Mouse (Mus musculus): ENCODE data around the gene Odf3l1. TPM values are rescaled to one million over a fixed set of nuclear protein-coding genes. Genes with fewer than 3 reads are reported as not detected.

Gene Odf3l1
- total RNA-seq, 2 experiments from 2014 or later, result not detected

- no peak for DNase-seq (ENCODE audit: low spot score in 2 of 2)
- intact Hi-C loops (cut with DNase I), result no loop called here
These were observed 12.7 kb downstream of the Odf3l1 start for GRCm38 (mm10) chr9:56851778-56852177.

GRCm38 (mm10) chr9:56850905-56851252, 13.6 kb downstream of the Odf3l1 start:
- DNase-seq (ENCODE audit: low spot score in 2 of 2), result no peak
- intact Hi-C loops (cut with DNase I), result no loop called here

GRCm38 (mm10) chr9:56850128-56850904, 14.2 kb downstream of the Odf3l1 start:
- no peak for DNase-seq (ENCODE audit: low spot score in 2 of 2)
- intact Hi-C loops (cut with DNase I), result no loop called here

- intact Hi-C loops (cut with DNase I), result loop anchor here (1.0 kb wide), 1 partner anchor 42 kb away; no protein-coding TSS in a partner anchor
- peak; percentile 79 to 87 for DNase-seq (ENCODE audit: low spot score in 2 of 2)
These were observed 17.0 kb downstream of the Odf3l1 start for GRCm38 (mm10) chr9:56847523-56847922.

GRCm38 (mm10) chr9:56844644-56845043, 19.8 kb downstream of the Odf3l1 start:
- DNase-seq (ENCODE audit: low spot score in 2 of 2), result no peak
- intact Hi-C loops (cut with DNase I), result no loop called here

GRCm38 (mm10) chr9:56843679-56844188, 20.7 kb downstream of the Odf3l1 start:
- intact Hi-C loops (cut with DNase I), result no loop called here
- DNase-seq (ENCODE audit: low spot score in 2 of 2), result peak; percentile 78 to 84

- no peak for DNase-seq (ENCODE audit: low spot score in 2 of 2)
- intact Hi-C loops (cut with DNase I), result no loop called here
These were observed 22.2 kb downstream of the Odf3l1 start for GRCm38 (mm10) chr9:56842303-56842719.

GRCm38 (mm10) chr9:56841864-56842263, 22.6 kb downstream of the Odf3l1 start:
- intact Hi-C loops (cut with DNase I), result no loop called here
- no peak for DNase-seq (ENCODE audit: low spot score in 2 of 2)

- no peak for DNase-seq (ENCODE audit: low spot score in 2 of 2)
- intact Hi-C loops (cut with DNase I), result no loop called here
These were observed 23.8 kb downstream of the Odf3l1 start for GRCm38 (mm10) chr9:56840721-56841120.

GRCm38 (mm10) chr9:56835152-56835551, 29.3 kb downstream of the Odf3l1 start:
- intact Hi-C loops (cut with DNase I), result no loop called here
- no peak for DNase-seq (ENCODE audit: low spot score in 2 of 2)

GRCm38 (mm10) chr9:56832900-56833299, 31.6 kb downstream of the Odf3l1 start:
- intact Hi-C loops (cut with DNase I), result no loop called here
- DNase-seq (ENCODE audit: low spot score in 2 of 2), result peak; percentile 35 to 76

GRCm38 (mm10) chr9:56831904-56832303, 32.6 kb downstream of the Odf3l1 start:
- intact Hi-C loops (cut with DNase I), result no loop called here

GRCm38 (mm10) chr9:56830162-56830561, 34.3 kb downstream of the Odf3l1 start:
- DNase-seq (ENCODE audit: low spot score in 2 of 2), result peak; percentile 30 to 74
- intact Hi-C loops (cut with DNase I), result no loop called here

More at GRCm38 (mm10) chr9:56831904-56832303, 32.6 kb downstream of the Odf3l1 start:
- no peak for DNase-seq (ENCODE audit: low spot score in 2 of 2)

- DNase-seq (ENCODE audit: low spot score in 2 of 2), result no peak
- intact Hi-C loops (cut with DNase I), result no loop called here
These were observed 35.6 kb downstream of the Odf3l1 start for GRCm38 (mm10) chr9:56828841-56829240.

GRCm38 (mm10) chr9:56828146-56828545, 36.3 kb downstream of the Odf3l1 start:
- intact Hi-C loops (cut with DNase I), result no loop called here
- no peak for DNase-seq (ENCODE audit: low spot score in 2 of 2)

GRCm38 (mm10) chr9:56825476-56826213, 38.8 kb downstream of the Odf3l1 start:
- intact Hi-C loops (cut with DNase I), result no loop called here
- no peak for DNase-seq (ENCODE audit: low spot score in 2 of 2)

- peak in 1 of 2 experiments; percentile 42 for DNase-seq (ENCODE audit: low spot score in 2 of 2)
- intact Hi-C loops (cut with DNase I), result no loop called here
These were observed 39.6 kb downstream of the Odf3l1 start for GRCm38 (mm10) chr9:56824900-56825299.

GRCm38 (mm10) chr9:56810916-56811315, 53.6 kb downstream of the Odf3l1 start:
- intact Hi-C loops (cut with DNase I), result no loop called here
- DNase-seq (ENCODE audit: low spot score in 2 of 2), result no peak

- DNase-seq (ENCODE audit: low spot score in 2 of 2), result no peak
- intact Hi-C loops (cut with DNase I), result no loop called here
These were observed 56.5 kb downstream of the Odf3l1 start for GRCm38 (mm10) chr9:56807990-56808389.

- intact Hi-C loops (cut with DNase I), result no loop called here
- no peak for DNase-seq (ENCODE audit: low spot score in 2 of 2)
These were observed 61.3 kb downstream of the Odf3l1 start for GRCm38 (mm10) chr9:56803146-56803545.
